Mouse (Mus musculus): ENCODE measurements around the gene Slc2a13.

- TF ChIP-seq CTCF (IDR thresholded peaks at IDR 0.05; ENCODE audit: borderline replicate concordance, insufficient read depth, low read length) (no peak), POLR2A (IDR thresholded peaks at IDR 0.05; ENCODE audit: low read depth, low read length) (no peak)
Observed at GRCm38 (mm10) chr15:91314402-91315318, 258.4 kb downstream of the Slc2a13 start.

Data from embryonic fibroblast, embryonic 13.5 days (primary cell).